Mouse (Mus musculus) C2C12 (cell line): ENCODE results near the gene Luzp1. TPM values are rescaled to one million over a fixed set of nuclear protein-coding genes. Genes with fewer than 3 reads are reported as not detected.
A peak's percentile ranks its signal among the peaks of the same experiment; 100 is the strongest.

ENCODE experiments used
- H3K27me3 ChIP-seq: one replicate; pipeline ENCODE4 v1.6.1; 2011; ENCODE audit not compliant: control insufficient read depth, insufficient read depth, insufficient read length
- H3K36me3 ChIP-seq: one replicate; pipeline ENCODE4 v1.6.1; 2011; ENCODE audit not compliant: control insufficient read depth, insufficient read depth
- H3K4me3 ChIP-seq: one replicate; pipeline ENCODE4 v1.5.1; 2011; ENCODE audit warnings: mild to moderate bottlenecking, control low read depth; ENCODE audit not compliant: poor library complexity, insufficient read depth, severe bottlenecking
- H3K79me2 ChIP-seq: one replicate; pipeline ENCODE4 v1.6.1; 2011; ENCODE audit not compliant: control insufficient read depth, insufficient read depth
- H3K79me3 ChIP-seq: one replicate; pipeline ENCODE4 v1.6.1; 2011; ENCODE audit warnings: low read depth, control low read depth
- H3ac ChIP-seq: one replicate; pipeline ENCODE3; 2011; ENCODE audit warnings: low read depth; ENCODE audit not compliant: control insufficient read depth, insufficient read length
- CEBPB ChIP-seq: IDR thresholded peaks from one replicate; pipeline ENCODE4 v1.6.1; 2011; ENCODE audit warnings: low read depth, mild to moderate bottlenecking, control low read depth, moderate library complexity
- CTCF ChIP-seq: IDR thresholded peaks from one replicate; pipeline ENCODE4 v1.5.1; 2011; ENCODE audit not compliant: control insufficient read depth, insufficient read depth, insufficient read length
- FOSL1 ChIP-seq: IDR thresholded peaks from one replicate; pipeline ENCODE4 v1.8.0; 2011; ENCODE audit warnings: mild to moderate bottlenecking, low read length; ENCODE audit not compliant: poor library complexity, insufficient read depth, severe bottlenecking
- MAX ChIP-seq: IDR thresholded peaks from one replicate; pipeline ENCODE4 v1.6.1; 2011; ENCODE audit warnings: mild to moderate bottlenecking, control low read depth
- MYOD1 ChIP-seq: IDR thresholded peaks from one replicate; pipeline ENCODE4 v1.6.1; 2011; ENCODE audit warnings: low read depth; ENCODE audit not compliant: control insufficient read depth, insufficient read length
- MYOG ChIP-seq: IDR thresholded peaks from one replicate; pipeline ENCODE4 v1.6.1; 2011; ENCODE audit not compliant: control insufficient read depth, insufficient read length; ENCODE audit errors: extremely low read depth
- USF1 ChIP-seq: IDR thresholded peaks from one replicate; pipeline ENCODE4 v1.6.1; 2011; ENCODE audit warnings: low read depth, mild to moderate bottlenecking, control low read depth, moderate library complexity
- polyA plus RNA-seq: library from polyadenylated mRNA; unstranded; fragments of >200 nt; fragmentation: generic; extraction: Trizol; gene quantifications from one replicate; pipeline ENCODE4 v1.2.1, GENCODE M21; 2012; ENCODE audit warnings: missing spikeins

Luzp1 gene
- polyA plus RNA-seq, 1 experiment, result 16.1 TPM

GRCm38 (mm10) chr4:136486549-136486948 lies 17.0 kb downstream of the Luzp1 start:
- peaks cover 89% of the 10 kb centered on the region for H3K79me3 ChIP-seq
- H3ac ChIP-seq, result no peak overlapping the region
- H3K79me2 ChIP-seq, result peaks cover 100% of the 10 kb centered on the region
- H3K4me3 ChIP-seq, result no peak overlapping the region
- H3K36me3 ChIP-seq, result peaks cover 5% of the 10 kb centered on the region
- TF ChIP-seq FOSL1 (no peak), MAX (no peak), MYOG (no peak), CEBPB (no peak), USF1 (no peak), CTCF (no peak), MYOD1 (no peak)
- no peaks in the 10 kb centered on the region for H3K27me3 ChIP-seq

GRCm38 (mm10) chr4:136495993-136496392 lies 26.4 kb downstream of the Luzp1 start:
- no peak overlapping the region for H3ac ChIP-seq
- H3K36me3 ChIP-seq, result no peaks in the 10 kb centered on the region
- H3K27me3 ChIP-seq, result no peaks in the 10 kb centered on the region
- H3K79me3 ChIP-seq, result peaks cover 88% of the 10 kb centered on the region
- no peak overlapping the region for H3K4me3 ChIP-seq
- peaks cover 98% of the 10 kb centered on the region for H3K79me2 ChIP-seq
- TF ChIP-seq CEBPB (peak; percentile 54), CTCF (no peak), USF1 (peak; percentile 35)

- TF ChIP-seq FOSL1 (no peak), CEBPB (peak; percentile 15)
- peaks cover 99% of the 10 kb centered on the region for H3K79me2 ChIP-seq
- no peaks in the 10 kb centered on the region for H3K36me3 ChIP-seq
- H3ac ChIP-seq, result no peak overlapping the region
- H3K4me3 ChIP-seq, result no peak overlapping the region
- no peaks in the 10 kb centered on the region for H3K27me3 ChIP-seq
- H3K79me3 ChIP-seq, result peaks cover 84% of the 10 kb centered on the region
Measured at GRCm38 (mm10) chr4:136505426-136506215, 36.1 kb downstream of the Luzp1 start.

GRCm38 (mm10) chr4:136509857-136510256 lies 40.3 kb downstream of the Luzp1 start:
- Histone ChIP-seq H3K79me2 (peaks cover 99% of the 10 kb centered on the region), H3ac (no peak overlapping the region), H3K27me3 (no peaks in the 10 kb centered on the region), H3K4me3 (no peak overlapping the region), H3K79me3 (peaks cover 80% of the 10 kb centered on the region), H3K36me3 (no peaks in the 10 kb centered on the region)
- no peak for TF ChIP-seq CEBPB
- no peak for TF ChIP-seq MYOG

- Histone ChIP-seq H3K79me3 (peaks cover 81% of the 10 kb centered on the region), H3K36me3 (peaks cover 6% of the 10 kb centered on the region), H3K27me3 (no peaks in the 10 kb centered on the region), H3K79me2 (peaks cover 99% of the 10 kb centered on the region), H3ac (no peak overlapping the region), H3K4me3 (no peak overlapping the region)
- TF ChIP-seq FOSL1, result no peak
- no peak for TF ChIP-seq USF1
- TF ChIP-seq MYOG, result no peak
- no peak for TF ChIP-seq MYOD1
- no peak for TF ChIP-seq MAX
- TF ChIP-seq CTCF, result no peak
- TF ChIP-seq CEBPB, result no peak
Measured at GRCm38 (mm10) chr4:136511708-136512107, 42.1 kb downstream of the Luzp1 start.

- Histone ChIP-seq H3K36me3 (peaks cover 6% of the 10 kb centered on the region), H3K27me3 (no peaks in the 10 kb centered on the region), H3K79me3 (peaks cover 76% of the 10 kb centered on the region), H3K4me3 (no peak overlapping the region), H3ac (no peak overlapping the region), H3K79me2 (peaks cover 99% of the 10 kb centered on the region)
- TF ChIP-seq MYOG (no peak), CEBPB (no peak), MYOD1 (no peak)
Measured at GRCm38 (mm10) chr4:136512905-136513304, 43.3 kb downstream of the Luzp1 start.
